Mouse (Mus musculus) cerebellum, adult 8-10 months (tissue): ENCODE measurements around the gene Hist3h2ba.
"Not testable (repeated sequence)": the region's sequence is repeated elsewhere in the genome, so short reads cannot be mapped to it uniquely, and the experiment has no call there.

Experiments used
- DNase-seq: peaks from one replicate; pipeline ENCODE4 v3.0.0; 2022

Gene Hist3h2ba

GRCm38 (mm10) chr11:58939088-58939439 lies 9.7 kb upstream of the Hist3h2ba start:
- DNase-seq: no peak

- no peak for DNase-seq
Observed at GRCm38 (mm10) chr11:58944136-58944535, 4.6 kb upstream of the Hist3h2ba start.

GRCm38 (mm10) chr11:58947306-58947705 lies 1.4 kb upstream of the Hist3h2ba start:
- no peak for DNase-seq

- peak; percentile 79 for DNase-seq
Observed at GRCm38 (mm10) chr11:58947798-58948528, 757 bp upstream of the Hist3h2ba start.

- peak; percentile 66 for DNase-seq
Observed at GRCm38 (mm10) chr11:58949480-58950431, 1.0 kb downstream of the Hist3h2ba start.

GRCm38 (mm10) chr11:58951210-58951609 lies 2.5 kb downstream of the Hist3h2ba start:
- DNase-seq: no peak

GRCm38 (mm10) chr11:58953351-58954169 lies 4.8 kb downstream of the Hist3h2ba start:
- DNase-seq: no peak

GRCm38 (mm10) chr11:58954170-58954419 lies 5.4 kb downstream of the Hist3h2ba start:
- DNase-seq: not testable (repeated sequence)

GRCm38 (mm10) chr11:58954420-58955142 lies 5.9 kb downstream of the Hist3h2ba start, which contains the start of the genes Hist3h2a and Trim17:
Gene Hist3h2a, plus strand, starts transcription at chr11:58954685.
Gene Trim17, plus strand, starts transcription at chr11:58954685.
- peak; percentile 89 for DNase-seq

GRCm38 (mm10) chr11:58955143-58955867 lies 6.6 kb downstream of the Hist3h2ba start:
- no peak for DNase-seq

GRCm38 (mm10) chr11:58955868-58956257 lies 7.1 kb downstream of the Hist3h2ba start:
- DNase-seq: no peak

- DNase-seq: no peak
Observed at GRCm38 (mm10) chr11:58957226-58957914, 8.7 kb downstream of the Hist3h2ba start.

- no peak for DNase-seq
Observed at GRCm38 (mm10) chr11:58958536-58958935, 9.8 kb downstream of the Hist3h2ba start.

GRCm38 (mm10) chr11:58959186-58959825 lies 10.6 kb downstream of the Hist3h2ba start:
- no peak for DNase-seq

- peak; percentile 88 for DNase-seq
Observed at GRCm38 (mm10) chr11:58959921-58960465, 11.3 kb downstream of the Hist3h2ba start.

- peak; percentile 20 for DNase-seq
Observed at GRCm38 (mm10) chr11:58961364-58962177, 12.9 kb downstream of the Hist3h2ba start.

GRCm38 (mm10) chr11:58963543-58963942 lies 14.8 kb downstream of the Hist3h2ba start:
- peak; percentile 45 for DNase-seq

GRCm38 (mm10) chr11:58964216-58964615 lies 15.5 kb downstream of the Hist3h2ba start:
- no peak for DNase-seq
